Mouse (Mus musculus) spleen, adult 2 months (tissue): ENCODE measurements around the gene Amer3.

Experiments used
- CTCF ChIP-seq: fragments of 200-500 bp; IDR thresholded peaks from 2 replicates; pipeline ENCODE4 v1.5.1; 2011; ENCODE audit warnings: mild to moderate bottlenecking, inconsistent platforms; ENCODE audit not compliant: insufficient read depth, insufficient read length, insufficient replicate concordance; ENCODE audit errors: extremely low read depth
- POLR2A ChIP-seq: fragments of 200-500 bp; IDR thresholded peaks from 2 replicates; pipeline ENCODE4 v1.6.1; 2011; ENCODE audit warnings: low read depth, low read length, inconsistent platforms

DNA sequence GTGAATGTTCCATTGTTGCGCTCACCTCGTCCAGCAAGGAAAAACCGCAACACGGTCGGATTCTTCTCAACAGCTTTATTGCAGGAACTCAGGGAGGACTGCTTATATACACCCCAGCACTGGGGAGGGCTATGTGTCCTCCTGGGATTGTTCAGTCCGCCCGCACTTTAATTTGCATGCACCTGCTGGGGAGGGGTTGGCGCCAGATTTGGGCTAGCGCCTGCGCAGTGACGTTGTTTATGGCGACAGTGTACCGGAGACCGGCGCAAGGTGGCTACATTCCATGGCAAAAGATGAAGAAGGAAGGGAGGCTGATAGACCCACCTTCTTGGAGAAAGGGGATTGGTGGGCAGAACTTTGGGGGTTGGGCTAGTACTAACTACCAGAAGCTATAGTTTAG is 20.5 kb downstream of the Amer3 start:
- TF ChIP-seq CTCF (no peak), POLR2A (no peak)
